7 mouse cellular contexts compared by ENCODE assay signal in genomic region chr3:75557292-75557691, GRCm38 (mm10). TPM values are rescaled to one million over a fixed set of nuclear protein-coding genes. Genes with fewer than 3 reads are reported as not detected.
DNase-seq lines count a peak whose midpoint lies in the region; ATAC-seq lines count a peak whose summit lies in the region.

Gene Serpini1 (plus strand): TSS chr3:75557547.

- H3K36me3 ChIP-seq in intestine, embryonic 14.5 days (ENCODE audit: control insufficient read depth, insufficient read depth, low read length): no peaks in the 10 kb centered on the region

- peak within 1 kb of the TSS; percentile 87 for H3K9ac ChIP-seq in intestine, embryonic 14.5 days (ENCODE audit: low read length)

- WGBS in intestine, embryonic 14.5 days: under 1% methylated on average over 19 of the region's 19 CpGs

- peaks cover 5% of the 10 kb centered on the region for H3K4me1 ChIP-seq in intestine, embryonic 14.5 days (replicated peaks; ENCODE audit: control insufficient read depth, insufficient read depth, low read length)

- peak within 1 kb of the TSS; percentile 84 for H3K4me2 ChIP-seq in intestine, embryonic 14.5 days (ENCODE audit: low read length)

- peak within 1 kb of the TSS; percentile 89 for H3K4me3 ChIP-seq in intestine, embryonic 14.5 days (ENCODE audit: low read depth, low read length)

- DNase-seq in adrenal gland, postnatal 10 days: peak; percentile 90
- peak; percentile 94 for DNase-seq in embryo, embryonic 10.5 days (ENCODE audit: low spot score)
- DNase-seq in gastrocnemius, postnatal 14 days: peak; percentile 86
- no peak for DNase-seq in intestine, embryonic 14.5 days (ENCODE audit: low spot score)
- peak; percentile 87 to 92 for DNase-seq in left cerebral cortex, postnatal 10 days (ENCODE audit: extremely low spot score in 1 of 2, low spot score in 2 of 2)
- DNase-seq in skeletal muscle tissue, adult 2 months (ENCODE audit: low read depth, low spot score): peak; percentile 79

- no peaks in the 10 kb centered on the region for H3K9me3 ChIP-seq in intestine, embryonic 14.5 days (ENCODE audit: control insufficient read depth, low read length)

- peak within 1 kb of the TSS; percentile 82 for H3K27ac ChIP-seq in intestine, embryonic 14.5 days (ENCODE audit: low read depth)

- H3K27me3 ChIP-seq in intestine, embryonic 14.5 days (replicated peaks; ENCODE audit: control insufficient read depth, insufficient read depth, low read length): no peaks in the 10 kb centered on the region

- ATAC-seq in intestine, embryonic 14.5 days (replicated peaks; ENCODE audit: low FRiP score, low TSS enrichment, low read depth): peak; percentile 96
- ATAC-seq in megakaryocyte progenitor cell, adult 5-6 weeks (replicated peaks; ENCODE audit: poor library complexity): peak; percentile 74

- intact Hi-C loops in gastrocnemius, postnatal 14 days (cut with DNase I; ENCODE audit: low total_unique reads): no loop called here
- intact Hi-C loops in left cerebral cortex, postnatal 10 days (cut with DNase I): no loop called here

RNA-seq across cellular contexts. Expression of gene Serpini1, which starts in this region (rescaled TPM):
- 1 to 10 TPM; 4.9 to 5.8 TPM for total RNA-seq in adrenal gland, postnatal 10 days (2021)
- total RNA-seq in gastrocnemius, postnatal 14 days (2021): under 1 TPM; 0.42 to 0.53 TPM
- 44.9 and 51.4 TPM in 2 replicates for polyA plus RNA-seq in intestine, embryonic 14.5 days (2014; fragmentation: Nextera tagmentation; extraction: Ambion mirVana)
- total RNA-seq in left cerebral cortex, postnatal 10 days (2021): 100 to 1,000 TPM; 139 to 153 TPM
- total RNA-seq in megakaryocyte progenitor cell, adult 5-6 weeks (2015): 1.1 and 2.1 TPM in 2 replicates
- total RNA-seq in megakaryocyte progenitor cell, adult 5-6 weeks (2017): 1.00 and 1.7 TPM in 2 replicates

Comparison
In these comparisons a context has a peak if more than half of its experiments do, and no peak if none do; other contexts are left out.
1. RNA of gene Serpini1 (total RNA-seq): 139 to 153 TPM in left cerebral cortex, postnatal 10 days; 4.9 to 5.8 TPM in adrenal gland, postnatal 10 days, 1.00 to 2.1 TPM in megakaryocyte progenitor cell, adult 5-6 weeks and 0.42 to 0.53 TPM in gastrocnemius, postnatal 14 days; every median in the first group is over 10 times any median in the second.
2. Peak in DNase-seq in gastrocnemius, postnatal 14 days; RNA of the gene not detected or under 1 TPM.